Mouse (Mus musculus) C2C12 (cell line): ENCODE measurements around the gene Slc25a35.

ENCODE experiments used
- CEBPB ChIP-seq: IDR thresholded peaks from one replicate; pipeline ENCODE4 v1.6.1; 2011; ENCODE audit warnings: low read depth, mild to moderate bottlenecking, control low read depth, moderate library complexity
- CTCF ChIP-seq: IDR thresholded peaks from one replicate; pipeline ENCODE4 v1.5.1; 2011; ENCODE audit not compliant: control insufficient read depth, insufficient read depth, insufficient read length
- FOSL1 ChIP-seq: IDR thresholded peaks from one replicate; pipeline ENCODE4 v1.8.0; 2011; ENCODE audit warnings: mild to moderate bottlenecking, low read length; ENCODE audit not compliant: poor library complexity, insufficient read depth, severe bottlenecking
- MAX ChIP-seq: IDR thresholded peaks from one replicate; pipeline ENCODE4 v1.6.1; 2011; ENCODE audit warnings: mild to moderate bottlenecking, control low read depth
- MYOG ChIP-seq: IDR thresholded peaks from one replicate; pipeline ENCODE4 v1.6.1; 2011; ENCODE audit not compliant: control insufficient read depth, insufficient read length; ENCODE audit errors: extremely low read depth

DNA sequence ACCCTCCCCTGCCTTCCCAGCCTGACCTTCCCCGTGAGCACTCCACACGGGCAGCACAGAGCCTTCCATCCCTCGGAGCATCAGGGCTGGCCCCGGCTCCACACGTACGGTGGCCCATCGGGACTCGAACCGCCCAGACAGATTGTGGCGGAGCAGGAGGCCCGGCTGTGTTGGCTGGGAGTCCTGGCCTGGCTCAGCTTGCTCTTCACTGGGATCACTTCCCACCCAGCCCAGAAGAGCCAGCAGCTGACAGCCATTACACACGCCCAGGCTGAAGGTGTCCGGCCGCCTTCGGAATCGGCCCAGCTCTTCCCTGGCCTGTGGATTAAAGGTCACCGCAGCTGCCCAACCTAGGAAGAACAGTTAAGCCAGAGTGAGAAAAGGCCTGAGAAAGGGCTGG, 20.4 kb downstream of the Slc25a35 start:
- TF ChIP-seq MYOG: no peak
- TF ChIP-seq CTCF: no peak
- no peak for TF ChIP-seq CEBPB
- no peak for TF ChIP-seq MAX
- TF ChIP-seq FOSL1: no peak
